Mouse (Mus musculus): ENCODE results near the gene Gm10718. TPM values are rescaled to one million over a fixed set of nuclear protein-coding genes. Genes with fewer than 3 reads are reported as not detected.
"Not testable (repeated sequence)": the region's sequence is repeated elsewhere in the genome, so short reads cannot be mapped to it uniquely, and the experiment has no call there.

Gm10718 gene
- total and polyA plus RNA-seq, 3 experiments: 0.47 TPM; not detected in 2

DNA sequence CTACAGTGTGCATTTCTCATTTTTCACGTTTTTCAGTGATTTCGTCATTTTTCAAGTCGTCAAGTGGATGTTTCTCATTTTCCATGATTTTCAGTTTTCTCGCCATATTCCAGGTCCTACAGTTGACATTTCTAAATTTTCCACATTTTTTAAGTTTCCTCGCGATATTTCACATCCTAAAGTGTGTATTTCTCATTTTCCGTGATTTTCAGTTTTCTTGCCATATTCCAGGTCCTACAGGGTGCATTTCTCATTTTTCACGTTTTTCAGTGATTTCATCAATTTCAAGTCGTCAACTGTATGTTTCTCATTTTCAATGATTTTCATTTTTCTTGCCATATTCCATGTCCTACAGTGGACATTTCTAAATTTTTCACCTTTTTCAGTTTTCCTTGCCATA is 8.0 kb upstream of the Gm10718 start, which contains the start of gene Gm10720:
Gene Gm10720 (plus strand): TSS at position 301 of the 400 bp plus-strand sequence.
- H3K4me2 ChIP-seq (ENCODE audit: insufficient read depth, low read depth, poor library complexity, severe bottlenecking); H3K4me1 ChIP-seq (ENCODE audit: control insufficient read depth in 1 of 2, insufficient read depth in 2 of 2); in situ Hi-C loops (cut with MboI; ENCODE audit: low pct_ligation_motif_present, low pct_unique_long_range_greater_than_20kb, low sequenced_read_pairs); H3K9ac ChIP-seq (ENCODE audit: insufficient read depth, low read depth); H3K4me3 ChIP-seq (replicated peaks in 1 of 3; ENCODE audit: low read depth in 2 of 3, low read length in 2 of 3, poor library complexity in 1 of 3); DNase-seq (ENCODE audit: extremely low read depth); dilution Hi-C loops (cut with MboI; ENCODE audit: extremely low pct_ligation_motif_present, extremely low pct_unique_long_range_greater_than_20kb, low sequenced_read_pairs); H3K36me3 ChIP-seq (replicated peaks in 1 of 2; ENCODE audit: control insufficient read depth in 1 of 2, insufficient read depth in 1 of 2, low read length in 1 of 2); H3K9me3 ChIP-seq (replicated peaks; ENCODE audit: low read length); H3K27ac ChIP-seq (ENCODE audit: insufficient read depth, low read depth); H3K79me2 ChIP-seq (replicated peaks; ENCODE audit: control insufficient read depth, extremely low read depth, insufficient read depth, poor library complexity, severe bottlenecking); H3K27me3 ChIP-seq (replicated peaks): not testable (repeated sequence)

DNA sequence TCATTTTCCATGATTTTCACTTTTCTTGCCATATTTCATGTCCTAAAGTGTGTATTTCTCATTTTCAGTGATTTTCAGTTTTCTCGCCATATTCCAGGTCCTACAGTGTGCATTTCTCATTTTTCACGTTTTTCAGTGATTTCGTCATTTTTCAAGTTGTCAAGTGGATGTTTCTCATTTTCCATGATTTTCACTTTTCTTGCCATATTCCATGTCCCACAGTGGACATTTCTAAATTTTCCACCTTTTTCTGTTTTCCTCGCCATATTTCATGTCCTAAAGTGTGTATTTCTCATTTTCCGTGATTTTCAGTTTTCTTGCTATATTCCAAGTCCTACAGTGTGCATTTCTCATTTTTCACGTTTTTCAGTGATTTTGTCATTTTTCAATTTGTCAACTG is 7.5 kb upstream of the Gm10718 start:
- H3K27me3 ChIP-seq (replicated peaks); H3K9me3 ChIP-seq (replicated peaks; ENCODE audit: low read length); H3K36me3 ChIP-seq (replicated peaks in 1 of 2; ENCODE audit: control insufficient read depth in 1 of 2, insufficient read depth in 1 of 2, low read length in 1 of 2); H3K9ac ChIP-seq (ENCODE audit: insufficient read depth, low read depth); H3K27ac ChIP-seq (ENCODE audit: insufficient read depth, low read depth); H3K4me1 ChIP-seq (ENCODE audit: control insufficient read depth in 1 of 2, insufficient read depth in 2 of 2); dilution Hi-C loops (cut with MboI; ENCODE audit: extremely low pct_ligation_motif_present, extremely low pct_unique_long_range_greater_than_20kb, low sequenced_read_pairs); H3K4me2 ChIP-seq (ENCODE audit: insufficient read depth, low read depth, poor library complexity, severe bottlenecking); DNase-seq (ENCODE audit: extremely low read depth); in situ Hi-C loops (cut with MboI; ENCODE audit: low pct_ligation_motif_present, low pct_unique_long_range_greater_than_20kb, low sequenced_read_pairs); H3K79me2 ChIP-seq (replicated peaks; ENCODE audit: control insufficient read depth, extremely low read depth, insufficient read depth, poor library complexity, severe bottlenecking); H3K4me3 ChIP-seq (replicated peaks in 1 of 3; ENCODE audit: low read depth in 2 of 3, low read length in 2 of 3, poor library complexity in 1 of 3): not testable (repeated sequence)

DNA sequence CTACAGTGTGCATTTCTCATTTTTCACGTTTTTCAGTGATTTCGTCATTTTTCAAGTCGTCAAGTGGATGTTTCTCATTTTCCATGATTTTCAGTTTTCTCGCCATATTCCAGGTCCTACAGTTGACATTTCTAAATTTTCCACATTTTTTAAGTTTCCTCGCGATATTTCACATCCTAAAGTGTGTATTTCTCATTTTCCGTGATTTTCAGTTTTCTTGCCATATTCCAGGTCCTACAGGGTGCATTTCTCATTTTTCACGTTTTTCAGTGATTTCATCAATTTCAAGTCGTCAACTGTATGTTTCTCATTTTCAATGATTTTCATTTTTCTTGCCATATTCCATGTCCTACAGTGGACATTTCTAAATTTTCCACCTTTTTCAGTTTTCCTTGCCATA is 6.2 kb upstream of the Gm10718 start, which contains the start of gene Gm10719:
Gene Gm10719 (plus strand): TSS at position 301 of the 400 bp plus-strand sequence.
- H3K4me2 ChIP-seq (ENCODE audit: insufficient read depth, low read depth, poor library complexity, severe bottlenecking); in situ Hi-C loops (cut with MboI; ENCODE audit: low pct_ligation_motif_present, low pct_unique_long_range_greater_than_20kb, low sequenced_read_pairs): not testable (repeated sequence)

DNA sequence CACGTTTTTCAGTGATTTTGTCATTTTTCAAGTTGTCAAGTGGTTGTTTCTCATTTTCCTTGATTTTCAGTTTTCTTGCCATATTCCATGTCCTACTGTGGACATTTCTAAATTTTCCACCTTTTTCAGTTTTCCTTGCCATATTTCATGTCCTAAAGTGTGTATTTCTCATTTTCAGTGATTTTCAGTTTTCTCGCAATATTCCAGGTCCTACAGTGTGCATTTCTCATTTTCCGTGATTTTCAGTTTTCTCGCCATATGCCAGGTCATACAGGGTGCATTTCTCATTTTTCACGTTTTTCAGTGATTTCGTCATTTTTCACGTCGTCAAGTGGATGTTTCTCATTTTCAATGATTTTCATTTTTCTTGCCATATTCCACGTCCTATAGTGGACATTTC is 4.4 kb upstream of the Gm10718 start:
- H3K4me2 ChIP-seq (ENCODE audit: insufficient read depth, low read depth, poor library complexity, severe bottlenecking); H3K9me3 ChIP-seq (replicated peaks; ENCODE audit: low read length); dilution Hi-C loops (cut with MboI; ENCODE audit: extremely low pct_ligation_motif_present, extremely low pct_unique_long_range_greater_than_20kb, low sequenced_read_pairs); in situ Hi-C loops (cut with MboI; ENCODE audit: low pct_ligation_motif_present, low pct_unique_long_range_greater_than_20kb, low sequenced_read_pairs); H3K4me3 ChIP-seq (replicated peaks in 1 of 3; ENCODE audit: low read depth in 2 of 3, low read length in 2 of 3, poor library complexity in 1 of 3); H3K4me1 ChIP-seq (ENCODE audit: control insufficient read depth in 1 of 2, insufficient read depth in 2 of 2); H3K27ac ChIP-seq (ENCODE audit: insufficient read depth, low read depth); H3K79me2 ChIP-seq (replicated peaks; ENCODE audit: control insufficient read depth, extremely low read depth, insufficient read depth, poor library complexity, severe bottlenecking); DNase-seq (ENCODE audit: extremely low read depth); H3K27me3 ChIP-seq (replicated peaks); H3K36me3 ChIP-seq (replicated peaks in 1 of 2; ENCODE audit: control insufficient read depth in 1 of 2, insufficient read depth in 1 of 2, low read length in 1 of 2); H3K9ac ChIP-seq (ENCODE audit: insufficient read depth, low read depth): not testable (repeated sequence)

More for the DNA sequence above, 6.2 kb upstream of the Gm10718 start, which contains the start of gene Gm10719:
- H3K9ac ChIP-seq (ENCODE audit: insufficient read depth, low read depth); H3K4me1 ChIP-seq (ENCODE audit: control insufficient read depth in 1 of 2, insufficient read depth in 2 of 2); H3K36me3 ChIP-seq (replicated peaks in 1 of 2; ENCODE audit: control insufficient read depth in 1 of 2, insufficient read depth in 1 of 2, low read length in 1 of 2); H3K9me3 ChIP-seq (replicated peaks; ENCODE audit: low read length); H3K4me3 ChIP-seq (replicated peaks in 1 of 3; ENCODE audit: low read depth in 2 of 3, low read length in 2 of 3, poor library complexity in 1 of 3); H3K79me2 ChIP-seq (replicated peaks; ENCODE audit: control insufficient read depth, extremely low read depth, insufficient read depth, poor library complexity, severe bottlenecking); H3K27ac ChIP-seq (ENCODE audit: insufficient read depth, low read depth); H3K27me3 ChIP-seq (replicated peaks); dilution Hi-C loops (cut with MboI; ENCODE audit: extremely low pct_ligation_motif_present, extremely low pct_unique_long_range_greater_than_20kb, low sequenced_read_pairs); DNase-seq (ENCODE audit: extremely low read depth): not testable (repeated sequence)

DNA sequence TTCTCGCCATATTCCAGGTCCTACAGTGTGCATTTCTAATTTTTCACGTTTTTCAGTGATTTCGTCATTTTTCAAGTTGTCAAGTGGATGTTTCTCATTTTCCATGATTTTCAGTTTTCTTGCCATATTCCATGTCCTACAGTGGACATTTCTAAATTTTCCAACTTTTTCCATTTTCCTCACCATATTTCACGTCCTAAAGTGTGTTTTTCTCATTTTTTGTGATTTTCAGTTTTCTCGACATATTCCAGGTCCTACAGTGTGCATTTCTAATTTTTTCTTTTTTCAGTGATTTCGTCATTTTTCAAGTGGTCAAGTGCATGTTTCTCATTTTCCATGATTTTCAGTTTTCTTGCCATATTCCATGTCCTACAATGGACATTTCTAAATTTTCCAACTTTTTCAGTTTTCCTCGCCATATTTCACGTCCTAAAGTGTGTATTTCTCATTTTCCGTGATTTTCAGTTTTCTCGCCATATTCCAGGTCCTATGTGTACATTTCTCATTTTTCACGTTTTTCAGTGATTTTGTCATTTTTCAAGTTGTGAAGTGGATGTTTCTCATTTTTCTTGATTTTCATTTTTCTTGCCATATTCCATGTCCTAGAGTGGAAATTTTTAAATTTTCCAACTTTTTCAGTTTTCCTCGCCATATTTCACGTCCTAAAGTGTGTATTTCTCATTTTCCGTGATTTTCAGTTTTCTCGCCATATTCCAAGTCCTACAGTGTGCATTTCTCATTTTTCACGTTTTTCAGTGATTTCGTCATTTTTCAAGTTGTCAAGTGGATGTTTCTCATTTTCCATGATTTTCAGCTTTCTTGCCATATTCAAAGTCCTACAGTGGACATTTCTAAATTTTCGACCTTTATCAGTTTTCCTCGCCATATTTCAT is 3.3 kb upstream of the Gm10718 start:
- H3K9ac ChIP-seq (ENCODE audit: insufficient read depth, low read depth); H3K27me3 ChIP-seq (replicated peaks); dilution Hi-C loops (cut with MboI; ENCODE audit: extremely low pct_ligation_motif_present, extremely low pct_unique_long_range_greater_than_20kb, low sequenced_read_pairs); H3K9me3 ChIP-seq (replicated peaks; ENCODE audit: low read length); in situ Hi-C loops (cut with MboI; ENCODE audit: low pct_ligation_motif_present, low pct_unique_long_range_greater_than_20kb, low sequenced_read_pairs); H3K79me2 ChIP-seq (replicated peaks; ENCODE audit: control insufficient read depth, extremely low read depth, insufficient read depth, poor library complexity, severe bottlenecking); H3K36me3 ChIP-seq (replicated peaks in 1 of 2; ENCODE audit: control insufficient read depth in 1 of 2, insufficient read depth in 1 of 2, low read length in 1 of 2); H3K4me2 ChIP-seq (ENCODE audit: insufficient read depth, low read depth, poor library complexity, severe bottlenecking); H3K27ac ChIP-seq (ENCODE audit: insufficient read depth, low read depth); H3K4me3 ChIP-seq (replicated peaks in 1 of 3; ENCODE audit: low read depth in 2 of 3, low read length in 2 of 3, poor library complexity in 1 of 3); DNase-seq (ENCODE audit: extremely low read depth); H3K4me1 ChIP-seq (ENCODE audit: control insufficient read depth in 1 of 2, insufficient read depth in 2 of 2): not testable (repeated sequence)

DNA sequence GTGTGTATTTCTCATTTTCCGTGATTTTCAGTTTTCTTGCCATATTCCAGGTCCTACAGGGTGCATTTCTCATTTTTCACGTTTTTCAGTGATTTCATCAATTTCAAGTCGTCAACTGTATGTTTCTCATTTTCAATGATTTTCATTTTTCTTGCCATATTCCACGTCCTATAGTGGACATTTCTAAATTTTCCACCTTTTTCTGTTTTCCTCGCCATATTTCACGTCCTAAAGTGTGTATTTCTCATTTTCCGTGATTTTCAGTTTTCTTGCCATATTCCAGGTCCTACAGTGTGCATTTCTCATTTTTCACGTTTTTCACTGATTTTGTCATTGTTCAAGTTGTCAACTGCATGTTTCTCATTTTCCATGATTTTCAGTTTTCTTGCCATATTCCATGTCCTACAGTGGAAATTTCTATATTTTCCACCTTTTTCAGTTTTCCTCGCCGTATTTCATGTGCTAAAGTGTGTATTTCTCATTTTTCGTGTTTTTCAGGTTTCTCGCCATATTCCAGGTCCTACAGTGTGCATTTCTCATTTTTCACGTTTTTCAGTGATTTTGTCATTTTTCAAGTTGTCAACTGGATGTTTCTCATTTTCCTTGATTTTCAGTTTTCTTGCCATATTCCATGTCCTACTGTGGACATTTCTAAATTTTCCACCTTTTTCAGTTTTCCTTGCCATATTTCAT is 885 bp upstream of the Gm10718 start:
- H3K4me3 ChIP-seq (replicated peaks in 1 of 3; ENCODE audit: low read depth in 2 of 3, low read length in 2 of 3, poor library complexity in 1 of 3); H3K36me3 ChIP-seq (replicated peaks in 1 of 2; ENCODE audit: control insufficient read depth in 1 of 2, insufficient read depth in 1 of 2, low read length in 1 of 2); H3K27me3 ChIP-seq (replicated peaks); DNase-seq (ENCODE audit: extremely low read depth); H3K27ac ChIP-seq (ENCODE audit: insufficient read depth, low read depth); H3K9me3 ChIP-seq (replicated peaks; ENCODE audit: low read length); H3K4me1 ChIP-seq (ENCODE audit: control insufficient read depth in 1 of 2, insufficient read depth in 2 of 2); H3K4me2 ChIP-seq (ENCODE audit: insufficient read depth, low read depth, poor library complexity, severe bottlenecking); in situ Hi-C loops (cut with MboI; ENCODE audit: low pct_ligation_motif_present, low pct_unique_long_range_greater_than_20kb, low sequenced_read_pairs); H3K9ac ChIP-seq (ENCODE audit: insufficient read depth, low read depth); dilution Hi-C loops (cut with MboI; ENCODE audit: extremely low pct_ligation_motif_present, extremely low pct_unique_long_range_greater_than_20kb, low sequenced_read_pairs); H3K79me2 ChIP-seq (replicated peaks; ENCODE audit: control insufficient read depth, extremely low read depth, insufficient read depth, poor library complexity, severe bottlenecking): not testable (repeated sequence)

All from CH12.LX (cell line).